Mouse (Mus musculus): Measurements from ENCODE around the gene Lsamp.

DNA sequence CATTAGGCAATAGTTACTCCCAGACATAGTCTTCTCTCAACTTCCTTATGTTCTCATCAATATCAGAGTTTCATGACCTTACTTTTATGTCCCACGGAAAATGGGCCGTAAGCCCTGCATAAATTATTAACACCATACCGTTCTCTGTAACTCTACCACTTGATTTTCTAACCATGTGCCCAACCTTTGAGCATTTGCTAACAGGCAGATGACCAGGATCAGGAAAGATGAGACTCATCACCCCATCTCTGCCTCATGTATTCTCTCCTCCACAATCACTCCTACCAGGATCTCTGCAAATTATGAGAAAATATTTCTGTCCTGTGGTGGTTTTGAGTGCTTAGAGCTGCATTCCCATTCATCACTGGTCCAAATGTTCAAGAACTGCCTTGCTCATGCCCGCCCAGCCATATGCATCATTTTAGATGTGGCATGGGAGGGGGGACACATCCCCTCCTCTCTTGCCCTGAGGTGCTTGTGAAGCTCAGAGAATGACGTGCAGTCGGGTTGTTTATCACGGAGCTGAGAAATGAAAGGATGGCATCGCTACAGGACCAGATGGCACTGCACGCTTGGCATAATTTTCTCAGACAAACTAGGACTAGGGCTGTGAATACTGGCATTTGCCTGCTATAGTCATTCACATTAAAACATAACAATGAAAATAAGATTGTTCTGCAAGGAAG lies 1744.9 kb downstream of the Lsamp start:
- TF ChIP-seq CTCF (IDR thresholded peaks at IDR 0.05) (no peak), EP300 (IDR thresholded peaks at IDR 0.05) (no peak)
